Mouse (Mus musculus) thymus, postnatal 4 days (tissue): ENCODE results near the gene BC030870.

Experiments
- DNase-seq: peaks from one replicate; pipeline ENCODE4 v3.0.0; 2021

Gene BC030870

GRCm38 (mm10) chr8:65074733-65075132 is 54.6 kb downstream of the BC030870 start, which contains the start of gene Gm10663:
Gm10663 (plus strand) TSS chr8:65075033.
- no peak for DNase-seq

- DNase-seq = no peak
Observed at GRCm38 (mm10) chr8:65070996-65071395, 58.4 kb downstream of the BC030870 start.

GRCm38 (mm10) chr8:65068473-65068819 is 60.9 kb downstream of the BC030870 start:
- DNase-seq = no peak

- DNase-seq = no peak
Observed at GRCm38 (mm10) chr8:65067694-65068472, 61.5 kb downstream of the BC030870 start.

GRCm38 (mm10) chr8:65067031-65067430 is 62.3 kb downstream of the BC030870 start:
- DNase-seq = no peak

- no peak for DNase-seq
Observed at GRCm38 (mm10) chr8:65065622-65066021, 63.7 kb downstream of the BC030870 start.

GRCm38 (mm10) chr8:65064071-65064470 is 65.3 kb downstream of the BC030870 start:
- no peak for DNase-seq

GRCm38 (mm10) chr8:65062195-65062594 is 67.2 kb downstream of the BC030870 start:
- DNase-seq = no peak

GRCm38 (mm10) chr8:65056722-65057121 is 72.6 kb downstream of the BC030870 start:
- no peak for DNase-seq

- no peak for DNase-seq
Observed at GRCm38 (mm10) chr8:65053968-65054367, 75.4 kb downstream of the BC030870 start.

- DNase-seq = no peak
Observed at GRCm38 (mm10) chr8:65053554-65053953, 75.8 kb downstream of the BC030870 start.

GRCm38 (mm10) chr8:65047801-65048200 is 81.6 kb downstream of the BC030870 start:
- no peak for DNase-seq

GRCm38 (mm10) chr8:65047193-65047592 is 82.2 kb downstream of the BC030870 start:
- DNase-seq = no peak

- no peak for DNase-seq
Observed at GRCm38 (mm10) chr8:65046565-65046964, 82.8 kb downstream of the BC030870 start.

GRCm38 (mm10) chr8:65037117-65037533 is 92.2 kb downstream of the BC030870 start, which contains the start of gene Apela:
Apela (minus strand) TSS chr8:65037336.
- no peak for DNase-seq
